Mouse (Mus musculus) thymus, adult 2 months (tissue): ENCODE measurements around the gene Mgst2.

Source experiments
- CTCF ChIP-seq: fragments of 200-500 bp; IDR thresholded peaks from 2 replicates; pipeline ENCODE4 v1.5.1; 2012; ENCODE audit warnings: mild to moderate bottlenecking, control low read depth, low read length, moderate library complexity, borderline replicate concordance; ENCODE audit not compliant: control insufficient read depth, poor library complexity, insufficient read depth; ENCODE audit errors: extremely low read depth
- POLR2A ChIP-seq: fragments of 200-500 bp; IDR thresholded peaks from 2 replicates; pipeline ENCODE4 v1.6.1; 2012; ENCODE audit warnings: mild to moderate bottlenecking, low read length, control low read depth, moderate library complexity; ENCODE audit not compliant: control insufficient read depth, poor library complexity, insufficient read depth; ENCODE audit errors: extremely low read depth

DNA sequence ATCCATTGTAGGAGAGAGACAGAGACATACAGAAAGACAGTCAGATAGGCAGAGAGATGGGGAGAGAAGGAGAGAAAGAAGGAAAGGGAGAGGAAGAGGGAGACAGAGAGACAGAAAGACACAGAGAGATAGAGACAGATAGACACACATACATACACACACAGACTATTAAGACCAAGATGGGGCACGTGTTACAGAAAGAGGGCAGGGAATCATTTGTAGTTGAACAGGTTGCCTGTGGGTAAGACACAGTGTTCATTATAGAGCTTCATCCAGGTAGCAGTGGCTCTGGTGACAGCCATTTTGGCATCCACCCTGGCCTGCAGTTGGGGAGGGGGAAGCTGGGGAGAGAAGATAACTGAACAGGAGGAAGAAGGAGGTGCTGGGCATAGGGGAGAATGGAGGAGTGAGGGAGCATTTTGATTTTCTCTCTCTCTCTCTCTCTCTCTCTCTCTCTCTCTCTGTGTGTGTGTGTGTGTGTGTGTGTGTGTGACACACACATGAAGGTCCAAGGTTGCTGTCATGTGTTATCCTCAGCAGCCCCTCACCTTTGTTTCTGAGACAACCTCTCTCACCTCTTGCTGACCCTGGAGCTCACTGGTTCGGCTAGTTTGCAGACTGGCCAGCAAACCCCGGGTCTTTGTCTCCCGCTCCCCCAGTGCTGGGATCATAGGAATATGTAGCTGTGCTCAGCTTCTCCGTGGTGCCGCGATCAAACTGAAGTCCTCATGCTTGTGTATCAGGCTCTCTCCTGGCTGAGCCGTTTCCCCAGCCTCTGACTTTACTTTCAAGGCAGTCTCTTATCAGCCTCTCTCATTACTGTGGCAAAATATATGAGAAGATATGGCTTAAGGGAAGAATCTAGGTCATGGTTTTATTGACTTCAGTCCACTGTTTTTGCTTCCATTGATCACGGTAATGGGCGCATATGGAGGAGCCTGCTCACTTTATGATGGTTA lies 47.5 kb upstream of the Mgst2 start:
- TF ChIP-seq CTCF (no peak), POLR2A (no peak)
